Comparison of ENCODE assay signal across 35 mouse cellular contexts in the genomic region with DNA sequence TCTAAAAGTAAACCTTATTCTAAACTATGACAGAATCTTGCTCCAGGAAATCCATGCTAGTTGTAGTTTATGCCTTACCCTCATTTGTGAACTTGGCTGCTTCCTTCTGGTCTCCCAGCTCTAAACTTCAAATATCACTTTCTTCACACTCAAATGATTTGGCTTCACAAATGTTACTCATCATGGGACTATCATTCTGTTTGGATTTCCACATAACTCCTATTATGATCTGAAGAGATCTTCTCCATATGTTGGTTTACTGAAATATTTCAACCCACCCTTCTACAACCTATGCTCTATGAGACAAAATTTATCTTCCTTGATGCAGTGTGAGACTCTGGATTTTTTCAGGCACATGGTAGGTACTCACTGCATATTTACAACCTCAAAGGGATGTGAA.
"Had no signal": no experiment of that assay in that cellular context is flagged by ENCODE, and none has a peak within 500 bp of the region (broad histone marks: within the 10 kb centered on the region; RNA-seq: fewer than 3 reads in every experiment).

No protein-coding gene starts in this region.

- H3K4me3 ChIP-seq: heart, adult 2 months; heart, embryonic 10.5 days; heart, embryonic 12.5 days; heart, embryonic 13.5 days; heart, embryonic 15.5 days; hindbrain, embryonic 10.5 days; hindbrain, embryonic 12.5 days; hindbrain, embryonic 13.5 days; hindbrain, embryonic 15.5 days; intestine, embryonic 15.5 days; kidney, embryonic 15.5 days; layer of hippocampus, adult 2 months had no signal

- H3K27ac ChIP-seq: heart, adult 2 months; heart, embryonic 10.5 days; heart, embryonic 13.5 days; heart, embryonic 15.5 days; hindbrain, embryonic 10.5 days; hindbrain, embryonic 12.5 days; hindbrain, embryonic 13.5 days; hindbrain, embryonic 14.5 days; hindbrain, embryonic 15.5 days; hindbrain, postnatal 0 days; intestine, embryonic 15.5 days; kidney, embryonic 15.5 days; kidney, postnatal 0 days; layer of hippocampus, adult 2 months had no signal

- ATAC-seq: hindbrain, embryonic 16.5 days; hindbrain, postnatal 0 days; inflammation-experienced regulatory T-cells, adult 6 months; intestine, embryonic 15.5 days; intestine, embryonic 16.5 days; intestine, postnatal 0 days had no signal

- H3K27me3 ChIP-seq: heart, embryonic 12.5 days; heart, embryonic 13.5 days; heart, embryonic 15.5 days; hindbrain, embryonic 12.5 days; hindbrain, embryonic 13.5 days; hindbrain, embryonic 15.5 days; intestine, embryonic 15.5 days; kidney, embryonic 15.5 days had no signal

- H3K36me3 ChIP-seq: heart, embryonic 10.5 days; heart, embryonic 12.5 days; heart, embryonic 13.5 days; heart, embryonic 15.5 days; hindbrain, embryonic 10.5 days; hindbrain, embryonic 12.5 days; hindbrain, embryonic 13.5 days; hindbrain, embryonic 15.5 days; intestine, embryonic 15.5 days; kidney, embryonic 15.5 days had no signal

- H3K9me3 ChIP-seq: heart, embryonic 10.5 days; heart, embryonic 12.5 days; heart, embryonic 13.5 days; heart, embryonic 15.5 days; hindbrain, embryonic 10.5 days; hindbrain, embryonic 12.5 days; hindbrain, embryonic 13.5 days; hindbrain, embryonic 15.5 days; intestine, embryonic 15.5 days; kidney, embryonic 15.5 days had no signal

- H3K4me1 ChIP-seq: heart, embryonic 10.5 days; heart, embryonic 12.5 days; heart, embryonic 13.5 days; heart, embryonic 15.5 days; hindbrain, embryonic 10.5 days; hindbrain, embryonic 12.5 days; hindbrain, embryonic 13.5 days; hindbrain, embryonic 15.5 days; intestine, embryonic 15.5 days; kidney, embryonic 15.5 days had no signal

- H3K9ac ChIP-seq: heart, embryonic 12.5 days; heart, embryonic 13.5 days; heart, embryonic 15.5 days; hindbrain, embryonic 12.5 days; hindbrain, embryonic 13.5 days; hindbrain, embryonic 14.5 days; hindbrain, embryonic 15.5 days; intestine, embryonic 15.5 days; kidney, embryonic 15.5 days had no signal

- H3K4me2 ChIP-seq: heart, embryonic 11.5 days; heart, embryonic 12.5 days; heart, embryonic 13.5 days; heart, embryonic 15.5 days; hindbrain, embryonic 12.5 days; hindbrain, embryonic 13.5 days; hindbrain, embryonic 14.5 days; hindbrain, embryonic 15.5 days; intestine, embryonic 15.5 days; kidney, embryonic 15.5 days had no signal

- DNase-seq: heart, adult 2 months; heart, postnatal 10 days; heart, postnatal 14 days; heart, postnatal 36 days; heart, postnatal 4 days; kidney, adult 11 months; kidney, adult 18-20 months; kidney, adult 2 months; kidney, adult 8-10 months; kidney, adult 9 months; kidney, postnatal 10 days; kidney, postnatal 14 days; kidney, postnatal 25 days; kidney, postnatal 36 days; kidney, postnatal 4 days; layer of hippocampus, adult 9-11 months had no signal
